Mouse (Mus musculus): ENCODE data around the gene Ptbp3. TPM values are rescaled to one million over a fixed set of nuclear protein-coding genes. Genes with fewer than 3 reads are reported as not detected.

The Ptbp3 gene
- 64.9 and 67.2 TPM in 2 replicates for polyA plus RNA-seq (2015; fragmentation: Nextera tagmentation; extraction: Ambion mirVana)

GRCm38 (mm10) chr4:59549175-59549976 is at the start of gene Ptbp3:
Gene Ptbp3, minus strand, starts transcription at chr4:59549364.
- Histone ChIP-seq H3K4me2 (peak within 1 kb of the TSS; percentile 90), H3K9me3 (replicated peaks) (no peaks in the 10 kb centered on the region), H3K9ac (peak within 1 kb of the TSS; percentile 96), H3K4me3 (replicated peaks) (peak within 1 kb of the TSS; percentile 98), H3K36me3 (no peaks in the 10 kb centered on the region), H3K4me1 (peaks cover 19% of the 10 kb centered on the region), H3K27me3 (no peaks in the 10 kb centered on the region), H3K27ac (peak within 1 kb of the TSS; percentile 98)
- ATAC-seq (replicated peaks; ENCODE audit: low FRiP score): peak; percentile 94
- WGBS: 0% methylated on average over 64 of the region's 83 CpGs

GRCm38 (mm10) chr4:59596556-59596955 is 47.4 kb upstream of the Ptbp3 start:
- no peak overlapping the region for H3K27ac ChIP-seq
- H3K36me3 ChIP-seq: 0 out of 2 replicates have a peak, but pooled peaks cover 5% of the 10 kb centered on the region
- H3K4me3 ChIP-seq (replicated peaks): no peak overlapping the region
- H3K27me3 ChIP-seq: no peaks in the 10 kb centered on the region
- H3K4me2 ChIP-seq: no peak overlapping the region
- H3K9me3 ChIP-seq (replicated peaks): no peaks in the 10 kb centered on the region
- ATAC-seq (replicated peaks; ENCODE audit: low FRiP score): no peak
- H3K9ac ChIP-seq: no peak overlapping the region
- 80% methylated on average over 2 of the region's 2 CpGs for WGBS
- no peaks in the 10 kb centered on the region for H3K4me1 ChIP-seq

- Histone ChIP-seq H3K9me3 (replicated peaks) (no peaks in the 10 kb centered on the region), H3K9ac (no peak overlapping the region), H3K36me3 (0 out of 2 replicates have a peak, but pooled peaks cover 5% of the 10 kb centered on the region), H3K27ac (no peak overlapping the region), H3K27me3 (no peaks in the 10 kb centered on the region), H3K4me3 (replicated peaks) (no peak overlapping the region), H3K4me1 (no peaks in the 10 kb centered on the region), H3K4me2 (no peak overlapping the region)
- no peak for ATAC-seq (replicated peaks; ENCODE audit: low FRiP score)
- WGBS: 66% methylated on average over 2 of the region's 2 CpGs
These were observed 45.5 kb upstream of the Ptbp3 start for GRCm38 (mm10) chr4:59594614-59595013.

GRCm38 (mm10) chr4:59587872-59588226 is 38.7 kb upstream of the Ptbp3 start:
- Histone ChIP-seq H3K9ac (no peak overlapping the region), H3K27me3 (no peaks in the 10 kb centered on the region), H3K4me1 (no peaks in the 10 kb centered on the region), H3K4me2 (no peak overlapping the region), H3K9me3 (replicated peaks) (no peaks in the 10 kb centered on the region), H3K4me3 (replicated peaks) (no peak overlapping the region), H3K27ac (no peak overlapping the region), H3K36me3 (no peaks in the 10 kb centered on the region)
- WGBS: 94% methylated on average over 1 of the region's 1 CpGs
- no peak for ATAC-seq (replicated peaks; ENCODE audit: low FRiP score)

GRCm38 (mm10) chr4:59587215-59587871 is 38.2 kb upstream of the Ptbp3 start:
- ATAC-seq (replicated peaks; ENCODE audit: low FRiP score): no peak
- Histone ChIP-seq H3K9me3 (replicated peaks) (no peaks in the 10 kb centered on the region), H3K27ac (no peak overlapping the region), H3K27me3 (no peaks in the 10 kb centered on the region), H3K4me3 (replicated peaks) (no peak overlapping the region), H3K9ac (no peak overlapping the region), H3K4me1 (peaks cover under 1% of the 10 kb centered on the region; the same call in 1 of the 2 replicates), H3K4me2 (no peak overlapping the region), H3K36me3 (no peaks in the 10 kb centered on the region)
- WGBS: 76% methylated on average over 2 of the region's 2 CpGs

GRCm38 (mm10) chr4:59585097-59585496 is 35.9 kb upstream of the Ptbp3 start:
- peaks cover 12% of the 10 kb centered on the region for H3K4me1 ChIP-seq
- no peaks in the 10 kb centered on the region for H3K9me3 ChIP-seq (replicated peaks)
- no peaks in the 10 kb centered on the region for H3K36me3 ChIP-seq
- no peak overlapping the region for H3K4me2 ChIP-seq
- H3K27me3 ChIP-seq: no peaks in the 10 kb centered on the region
- no peak overlapping the region for H3K27ac ChIP-seq
- H3K9ac ChIP-seq: no peak overlapping the region
- H3K4me3 ChIP-seq (replicated peaks): no peak overlapping the region
- ATAC-seq (replicated peaks; ENCODE audit: low FRiP score): no peak
- WGBS: 79% methylated on average over 5 of the region's 5 CpGs

GRCm38 (mm10) chr4:59582186-59582585 is 33.0 kb upstream of the Ptbp3 start:
- peak overlapping the region; percentile 67 for H3K9ac ChIP-seq
- 27% methylated on average over 6 of the region's 6 CpGs for WGBS

GRCm38 (mm10) chr4:59581314-59582185 is 32.4 kb upstream of the Ptbp3 start, which contains the start of gene Hsdl2:
Gene Hsdl2, plus strand, starts transcription at chr4:59581563.
- peak within 1 kb of the TSS; percentile 90 for H3K4me2 ChIP-seq
- H3K9me3 ChIP-seq (replicated peaks): no peaks in the 10 kb centered on the region
- ATAC-seq (replicated peaks; ENCODE audit: low FRiP score): peak; percentile 98
- no peaks in the 10 kb centered on the region for H3K27me3 ChIP-seq
- peak within 1 kb of the TSS; percentile 78 for H3K4me3 ChIP-seq (replicated peaks)
- WGBS: under 1% methylated on average over 61 of the region's 61 CpGs
- H3K4me1 ChIP-seq: peaks cover 13% of the 10 kb centered on the region
- H3K9ac ChIP-seq: peak within 1 kb of the TSS; percentile 67
- H3K27ac ChIP-seq: peak within 1 kb of the TSS; percentile 91
- H3K36me3 ChIP-seq: no peaks in the 10 kb centered on the region

More at GRCm38 (mm10) chr4:59582186-59582585, 33.0 kb upstream of the Ptbp3 start:
- H3K4me1 ChIP-seq: peaks cover 13% of the 10 kb centered on the region
- peak overlapping the region; percentile 78 for H3K4me3 ChIP-seq (replicated peaks)
- H3K4me2 ChIP-seq: peak overlapping the region; percentile 90
- H3K27ac ChIP-seq: no peak overlapping the region
- H3K36me3 ChIP-seq: no peaks in the 10 kb centered on the region
- H3K27me3 ChIP-seq: no peaks in the 10 kb centered on the region
- no peaks in the 10 kb centered on the region for H3K9me3 ChIP-seq (replicated peaks)
- ATAC-seq (replicated peaks; ENCODE audit: low FRiP score): no peak

- Histone ChIP-seq H3K9ac (peak overlapping the region; percentile 67), H3K36me3 (no peaks in the 10 kb centered on the region), H3K27me3 (no peaks in the 10 kb centered on the region), H3K4me2 (peak overlapping the region; percentile 90), H3K4me1 (peaks cover 13% of the 10 kb centered on the region), H3K9me3 (replicated peaks) (no peaks in the 10 kb centered on the region), H3K4me3 (replicated peaks) (peak overlapping the region; percentile 78), H3K27ac (peak overlapping the region; percentile 91)
- under 1% methylated on average over 23 of the region's 23 CpGs for WGBS
- ATAC-seq (replicated peaks; ENCODE audit: low FRiP score): peak; percentile 41
These were observed 31.5 kb upstream of the Ptbp3 start for GRCm38 (mm10) chr4:59580495-59581281.

- Histone ChIP-seq H3K4me2 (no peak overlapping the region), H3K4me3 (replicated peaks) (no peak overlapping the region), H3K36me3 (no peaks in the 10 kb centered on the region), H3K4me1 (peaks cover 4% of the 10 kb centered on the region), H3K9ac (no peak overlapping the region), H3K9me3 (replicated peaks) (no peaks in the 10 kb centered on the region), H3K27me3 (no peaks in the 10 kb centered on the region), H3K27ac (no peak overlapping the region)
- 89% methylated on average over 11 of the region's 11 CpGs for WGBS
- ATAC-seq (replicated peaks; ENCODE audit: low FRiP score): no peak
These were observed 26.2 kb upstream of the Ptbp3 start for GRCm38 (mm10) chr4:59575184-59575958.
